Mouse (Mus musculus) embryonic facial prominence, embryonic 15.5 days (tissue): ENCODE measurements around the gene Cxcr4. TPM values are rescaled to one million over a fixed set of nuclear protein-coding genes. Genes with fewer than 3 reads are reported as not detected.

Experiments used
- ATAC-seq: fragments of 200-750 bp; cut with Nextera tagmentation; 2 replicates; pipeline ENCODE4 v1.8.0; 2017; ENCODE audit warnings: low read depth, moderate TSS enrichment; ENCODE audit not compliant: insufficient number of reproducible peaks, low FRiP score, low TSS enrichment
- H3K27ac ChIP-seq: fragments of 300-500 bp; sonication (generic); replicated peaks from 2 replicates; pipeline ENCODE4 v1.5.1; 2015; ENCODE audit warnings: mild to moderate bottlenecking, inconsistent platforms
- H3K27me3 ChIP-seq: fragments of 300-500 bp; sonication (generic); 2 replicates; pipeline ENCODE4 v1.6.1; 2015; ENCODE audit warnings: inconsistent platforms
- H3K36me3 ChIP-seq: fragments of 300-500 bp; sonication (generic); 2 replicates; pipeline ENCODE4 v1.6.1; 2015; ENCODE audit warnings: mild to moderate bottlenecking, inconsistent platforms
- H3K4me1 ChIP-seq: fragments of 300-500 bp; sonication (generic); 2 replicates; pipeline ENCODE4 v1.6.1; 2015; ENCODE audit warnings: inconsistent platforms
- H3K4me2 ChIP-seq: fragments of 300-500 bp; sonication (generic); replicated peaks from 2 replicates; pipeline ENCODE4 v1.6.1; 2015; ENCODE audit warnings: mild to moderate bottlenecking, inconsistent platforms
- H3K4me3 ChIP-seq: fragments of 300-500 bp; sonication (generic); replicated peaks from 2 replicates; pipeline ENCODE4 v1.5.1; 2015; ENCODE audit warnings: mild to moderate bottlenecking, inconsistent platforms
- H3K9ac ChIP-seq: fragments of 300-500 bp; sonication (generic); 2 replicates; pipeline ENCODE4 v1.6.1; 2015; ENCODE audit warnings: inconsistent platforms
- H3K9me3 ChIP-seq: fragments of 300-500 bp; sonication (generic); replicated peaks from 2 replicates; pipeline ENCODE4 v1.6.1; 2016; ENCODE audit warnings: inconsistent platforms
- WGBS: fragments of 180-500 bp; shearing (Covaris S2); methylation state at CpG from one replicate; pipeline ENCODE4 v1.1.7; 2015; 5-methylcytosine and 5-hydroxymethylcytosine counted together
- polyA plus RNA-seq: library from polyadenylated mRNA; unstranded; fragments of >200 nt; fragmentation: Nextera tagmentation; extraction: Ambion mirVana; gene quantifications from 2 replicates; pipeline ENCODE4 v1.2.1, GENCODE M21; 2015

Cxcr4 gene
- 5.8 TPM in 2 replicates for polyA plus RNA-seq

DNA sequence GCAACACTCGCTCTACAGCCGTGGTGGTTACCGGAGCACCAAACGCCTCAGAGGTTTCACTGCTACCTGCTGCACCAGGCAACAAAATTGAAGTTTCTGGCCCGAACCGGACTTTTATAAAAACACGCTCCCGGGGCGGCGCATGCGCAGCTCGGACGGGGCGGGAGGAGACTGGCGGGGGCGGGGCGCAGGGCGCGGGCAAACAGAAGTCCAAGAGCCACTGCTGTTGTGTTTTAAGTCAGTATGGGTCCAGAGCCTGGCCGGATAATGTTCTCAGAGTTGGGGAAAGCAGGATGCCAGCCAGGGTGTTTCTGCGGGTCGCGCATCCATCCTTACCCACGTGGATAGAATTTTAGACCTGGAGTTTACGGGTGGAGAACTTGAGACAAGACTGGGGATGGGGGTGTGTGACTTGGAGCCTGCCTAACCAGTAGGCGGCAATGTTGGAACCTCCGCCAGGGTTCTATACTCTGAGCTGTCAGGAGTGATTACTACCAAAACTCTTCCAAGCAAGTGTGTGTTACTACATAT lies at the start of gene Cxcr4:
Gene Cxcr4, minus strand, starts transcription at position 83 of the 531 bp plus-strand sequence.
- peak; percentile 81 for ATAC-seq
- Histone ChIP-seq H3K9me3 (no peaks in the 10 kb centered on the region), H3K4me3 (peak within 1 kb of the TSS; percentile 58), H3K4me2 (peak within 1 kb of the TSS; percentile 88), H3K27me3 (peaks cover 14% of the 10 kb centered on the region), H3K27ac (peak within 1 kb of the TSS; percentile 72), H3K4me1 (peaks cover 36% of the 10 kb centered on the region), H3K36me3 (no peaks in the 10 kb centered on the region), H3K9ac (peak within 1 kb of the TSS; percentile 42)
- WGBS: under 1% methylated on average over 27 of the region's 27 CpGs

DNA sequence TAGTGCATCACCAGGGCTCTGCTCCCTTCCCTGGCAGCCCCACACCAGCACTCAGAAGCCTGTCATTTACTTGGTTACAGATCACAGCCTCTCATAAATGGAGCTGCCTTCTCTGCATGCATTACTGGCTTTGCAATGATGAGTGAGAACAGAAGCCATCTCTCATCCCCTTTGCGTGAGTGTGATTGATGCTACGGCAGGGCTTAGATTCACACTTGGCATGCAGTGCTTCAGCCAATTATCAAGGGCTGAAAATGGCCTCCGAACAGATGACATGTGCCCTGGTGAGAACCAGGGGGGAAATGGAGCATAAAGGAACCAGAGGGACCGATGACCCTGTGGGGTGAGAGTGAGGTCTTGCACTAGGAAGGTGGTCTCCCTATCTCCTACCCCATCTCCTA lies 47.6 kb upstream of the Cxcr4 start:
- 64% methylated on average over 4 of the region's 4 CpGs for WGBS
- Histone ChIP-seq H3K36me3 (no peaks in the 10 kb centered on the region), H3K27ac (no peak overlapping the region), H3K9me3 (no peaks in the 10 kb centered on the region), H3K4me2 (no peak overlapping the region), H3K4me1 (no peaks in the 10 kb centered on the region), H3K27me3 (no peaks in the 10 kb centered on the region), H3K9ac (no peak overlapping the region), H3K4me3 (no peak overlapping the region)
- no peak for ATAC-seq

DNA sequence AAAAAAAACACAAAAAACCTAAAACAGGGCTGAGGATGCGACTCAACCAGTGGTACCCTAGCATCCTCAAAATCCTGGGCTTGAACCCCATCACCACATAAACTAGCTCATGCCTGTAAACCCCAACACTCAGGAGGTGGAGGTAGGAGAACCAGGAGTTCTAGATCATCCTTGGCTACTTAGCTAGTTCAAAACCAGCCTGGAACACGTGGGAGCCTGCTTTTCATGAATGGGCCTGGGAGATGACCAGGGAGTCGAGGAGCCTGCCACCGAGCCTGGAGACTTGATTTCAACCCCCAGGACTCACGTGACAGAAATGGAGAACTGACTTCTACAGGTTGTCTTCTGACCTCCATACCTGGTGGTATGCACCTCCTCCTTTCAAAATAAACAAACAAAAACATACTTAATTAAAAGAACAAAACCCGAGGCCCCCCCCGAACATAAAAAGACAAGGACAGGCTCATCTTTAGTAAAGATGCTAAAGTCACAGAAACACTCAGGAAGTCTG lies 45.2 kb upstream of the Cxcr4 start:
- H3K27me3 ChIP-seq: no peaks in the 10 kb centered on the region
- no peaks in the 10 kb centered on the region for H3K36me3 ChIP-seq
- no peaks in the 10 kb centered on the region for H3K9me3 ChIP-seq
- no peak overlapping the region for H3K4me2 ChIP-seq
- H3K4me3 ChIP-seq: no peak overlapping the region
- no peak overlapping the region for H3K27ac ChIP-seq
- ATAC-seq: no peak
- H3K4me1 ChIP-seq: no peaks in the 10 kb centered on the region
- H3K9ac ChIP-seq: no peak overlapping the region
- WGBS: 83% methylated on average over 7 of the region's 7 CpGs

DNA sequence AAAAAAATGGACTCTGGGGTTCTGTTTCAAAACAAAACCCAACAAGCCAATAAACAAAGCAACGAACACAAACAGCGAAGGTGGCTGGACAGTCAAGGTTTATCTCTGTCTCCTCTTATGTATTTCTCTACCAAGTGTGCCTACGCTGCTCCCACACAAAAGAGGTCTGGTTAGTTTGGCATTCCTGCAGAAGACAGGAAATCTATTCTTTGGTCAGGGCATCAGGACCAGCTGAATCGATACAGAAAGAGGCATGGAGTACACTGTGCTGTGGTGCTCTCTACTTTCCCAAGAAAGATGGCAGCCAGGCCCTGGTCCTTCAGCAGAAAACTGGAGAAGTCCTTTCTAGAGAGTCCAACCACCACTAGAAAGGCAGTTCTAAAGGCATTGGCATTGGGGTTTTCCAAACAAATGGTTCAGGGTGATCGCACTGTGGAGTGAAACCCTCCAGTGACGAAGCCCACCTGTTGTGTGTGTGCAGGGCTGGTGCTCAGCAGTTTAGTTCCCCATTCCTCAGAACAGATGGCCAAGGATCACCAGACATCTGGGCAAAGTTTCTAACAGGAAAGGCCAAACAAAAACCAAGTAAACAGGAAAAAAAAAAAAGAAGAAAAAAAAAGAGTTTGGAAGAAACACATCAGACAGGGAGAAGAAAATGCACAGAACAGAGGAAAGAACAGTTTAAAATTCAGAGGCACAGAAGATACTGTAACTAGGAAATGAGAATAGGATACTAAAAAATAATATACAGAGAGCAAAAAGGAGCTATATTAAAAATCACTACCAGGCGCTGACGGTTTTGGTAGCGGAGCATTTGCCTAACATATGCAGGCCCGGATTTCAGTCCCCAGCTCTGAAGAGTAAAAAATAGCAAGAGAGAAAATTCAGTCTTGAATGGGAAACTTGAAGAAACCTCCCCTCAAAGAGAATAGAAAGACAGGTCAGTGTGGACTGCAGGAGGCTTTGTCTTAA lies 44.5 kb upstream of the Cxcr4 start:
- no peak overlapping the region for H3K4me2 ChIP-seq
- no peak for ATAC-seq
- H3K4me1 ChIP-seq: no peaks in the 10 kb centered on the region
- H3K9me3 ChIP-seq: no peaks in the 10 kb centered on the region
- H3K4me3 ChIP-seq: no peak overlapping the region
- no peaks in the 10 kb centered on the region for H3K36me3 ChIP-seq
- 73% methylated on average over 10 of the region's 10 CpGs for WGBS
- no peaks in the 10 kb centered on the region for H3K27me3 ChIP-seq
- no peak overlapping the region for H3K9ac ChIP-seq
- no peak overlapping the region for H3K27ac ChIP-seq

DNA sequence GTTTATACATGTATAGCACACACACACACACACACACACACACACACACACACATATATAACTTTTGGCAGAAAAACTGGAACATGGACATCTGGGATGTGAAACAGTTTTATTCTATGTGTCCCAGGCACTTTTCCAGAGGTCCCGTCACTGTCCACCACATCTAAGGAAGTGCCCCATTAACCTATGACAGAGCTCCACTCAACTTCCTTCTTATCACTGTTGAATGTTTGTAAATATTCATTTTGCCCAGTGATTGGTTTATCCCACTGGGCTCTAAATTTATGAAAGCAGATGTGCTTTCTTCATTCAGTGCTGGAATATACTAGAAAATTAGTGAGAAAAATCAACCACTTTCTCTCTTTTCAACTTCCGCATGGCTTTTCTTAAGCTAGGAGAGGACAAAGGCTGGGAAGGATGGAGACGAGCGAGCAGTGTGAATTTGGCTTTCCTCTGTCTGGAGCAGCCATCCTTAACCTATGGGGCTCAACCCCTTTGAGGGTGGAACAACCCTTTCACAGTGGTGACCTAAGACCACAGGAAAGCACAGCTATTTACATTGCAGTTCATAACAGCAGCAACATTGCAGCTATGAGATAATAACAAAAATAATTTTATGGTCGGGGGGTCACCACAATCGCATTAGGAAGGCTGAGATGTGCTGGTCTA lies 41.8 kb upstream of the Cxcr4 start:
- Histone ChIP-seq H3K9ac (no peak overlapping the region), H3K36me3 (no peaks in the 10 kb centered on the region), H3K9me3 (no peaks in the 10 kb centered on the region), H3K4me2 (no peak overlapping the region), H3K27ac (no peak overlapping the region), H3K4me3 (no peak overlapping the region), H3K27me3 (no peaks in the 10 kb centered on the region), H3K4me1 (no peaks in the 10 kb centered on the region)
- no peak for ATAC-seq
- WGBS: 83% methylated on average over 6 of the region's 6 CpGs

DNA sequence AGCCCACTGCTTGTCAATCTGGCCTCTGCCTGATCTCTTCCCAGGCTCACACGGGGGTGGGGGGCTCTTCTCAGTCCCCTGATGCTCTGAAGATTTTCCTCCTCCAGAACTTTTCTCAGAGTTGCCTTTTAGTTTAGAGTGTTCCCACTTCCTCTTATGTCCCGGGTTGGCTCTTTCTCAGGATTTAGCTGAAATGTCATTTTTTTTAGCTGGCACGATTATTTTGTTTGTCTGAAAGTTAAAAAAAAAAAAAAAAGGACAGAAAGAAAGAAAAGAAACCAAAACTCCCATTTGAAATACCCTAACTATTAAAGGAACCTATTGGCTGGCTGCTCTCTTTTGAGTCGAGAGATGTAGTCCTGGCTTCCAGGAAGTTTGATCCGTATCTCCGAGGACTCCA lies 40.4 kb upstream of the Cxcr4 start:
- H3K27ac ChIP-seq: no peak overlapping the region
- no peak overlapping the region for H3K4me3 ChIP-seq
- H3K4me2 ChIP-seq: no peak overlapping the region
- H3K36me3 ChIP-seq: no peaks in the 10 kb centered on the region
- H3K9me3 ChIP-seq: no peaks in the 10 kb centered on the region
- H3K9ac ChIP-seq: no peak overlapping the region
- H3K27me3 ChIP-seq: no peaks in the 10 kb centered on the region
- no peaks in the 10 kb centered on the region for H3K4me1 ChIP-seq
- WGBS: 62% methylated on average over 6 of the region's 6 CpGs
- no peak for ATAC-seq

DNA sequence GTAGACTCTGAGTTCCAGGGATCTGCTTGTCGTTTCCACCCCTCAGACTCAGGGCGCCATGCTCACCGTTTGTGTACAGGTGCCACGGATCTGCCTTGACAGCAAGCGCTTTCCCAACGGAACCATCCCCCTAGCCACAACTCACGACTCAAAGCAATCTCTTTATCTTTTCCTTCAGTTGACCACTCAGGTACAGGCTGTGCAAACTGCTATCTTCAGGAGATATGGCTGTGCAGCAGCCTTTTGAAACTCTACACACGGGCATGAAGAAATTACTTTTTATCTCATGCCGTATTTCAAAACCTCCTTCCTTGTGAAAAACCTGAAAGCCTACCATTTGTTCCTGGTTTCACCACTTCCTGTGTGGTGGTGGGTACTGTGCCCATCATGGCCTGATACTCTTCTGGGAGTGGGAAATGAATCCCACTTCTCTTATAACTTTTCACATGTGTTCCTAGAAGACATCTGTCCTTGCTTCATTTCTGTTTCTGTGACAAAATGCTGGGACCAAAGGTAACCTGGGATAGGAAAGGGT lies 34.1 kb upstream of the Cxcr4 start:
- H3K27ac ChIP-seq: no peak overlapping the region
- no peaks in the 10 kb centered on the region for H3K36me3 ChIP-seq
- no peaks in the 10 kb centered on the region for H3K27me3 ChIP-seq
- no peak overlapping the region for H3K9ac ChIP-seq
- no peaks in the 10 kb centered on the region for H3K9me3 ChIP-seq
- no peak overlapping the region for H3K4me3 ChIP-seq
- no peak overlapping the region for H3K4me2 ChIP-seq
- WGBS: 80% methylated on average over 9 of the region's 9 CpGs
- peaks cover 15% of the 10 kb centered on the region; the same call in 1 of the 2 replicates for H3K4me1 ChIP-seq
- no peak for ATAC-seq

DNA sequence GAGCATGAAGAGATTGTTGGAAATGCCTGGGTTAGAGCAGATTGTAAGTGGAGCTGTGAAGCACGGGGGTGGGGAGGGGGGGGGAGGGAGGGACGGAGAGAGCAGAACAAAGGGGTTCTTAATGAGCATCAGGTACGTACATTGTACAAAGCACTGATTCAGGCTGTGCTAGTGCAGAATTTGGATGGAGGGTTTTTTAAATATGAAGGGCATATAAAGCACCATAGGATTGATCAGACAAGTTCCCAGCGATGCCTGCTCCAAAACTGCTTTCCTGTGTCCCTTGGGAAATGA lies 31.4 kb upstream of the Cxcr4 start:
- Histone ChIP-seq H3K9ac (no peak overlapping the region), H3K4me2 (no peak overlapping the region), H3K27ac (no peak overlapping the region), H3K36me3 (no peaks in the 10 kb centered on the region), H3K9me3 (no peaks in the 10 kb centered on the region), H3K4me3 (no peak overlapping the region), H3K27me3 (no peaks in the 10 kb centered on the region), H3K4me1 (peaks cover 15% of the 10 kb centered on the region; the same call in 1 of the 2 replicates)
- 30% methylated on average over 4 of the region's 4 CpGs for WGBS
- no peak for ATAC-seq

DNA sequence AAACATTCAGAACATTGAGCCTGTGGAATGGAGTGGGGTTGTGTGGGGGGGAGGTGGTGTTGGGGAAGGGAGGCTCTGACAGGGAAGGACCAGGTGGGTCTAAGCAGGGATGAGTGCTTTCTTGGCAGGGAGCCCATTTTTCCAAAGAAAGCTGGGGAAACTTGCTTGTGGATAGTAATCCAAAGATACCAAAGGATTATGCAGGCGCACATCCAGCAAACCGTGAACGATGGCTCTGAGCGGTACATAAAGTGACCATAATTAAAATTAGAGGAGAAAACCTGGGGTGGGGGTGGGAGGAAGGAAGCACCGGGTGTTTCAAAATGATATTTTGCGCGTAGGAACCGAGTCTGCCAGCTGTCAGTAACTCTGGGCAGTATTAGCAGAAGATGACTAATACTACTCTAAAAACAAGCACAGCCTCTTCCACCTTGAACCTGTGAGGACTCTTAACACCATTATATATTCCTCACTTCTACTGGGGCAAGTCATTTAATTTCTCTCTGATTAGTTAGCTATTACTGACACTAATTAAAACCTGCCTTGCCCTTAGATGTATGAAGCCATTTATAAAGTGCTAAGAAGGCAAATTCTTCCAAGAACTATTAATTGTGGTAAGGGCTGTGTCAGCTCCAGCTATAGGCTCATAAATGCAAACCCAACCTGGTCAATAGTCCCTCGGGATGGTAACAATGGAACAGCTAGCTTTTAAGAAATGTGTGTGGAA lies 30.9 kb upstream of the Cxcr4 start:
- Histone ChIP-seq H3K27ac (no peak overlapping the region), H3K4me3 (no peak overlapping the region), H3K4me2 (no peak overlapping the region), H3K36me3 (no peaks in the 10 kb centered on the region), H3K4me1 (peaks cover 15% of the 10 kb centered on the region; the same call in 1 of the 2 replicates), H3K9ac (no peak overlapping the region), H3K9me3 (no peaks in the 10 kb centered on the region), H3K27me3 (no peaks in the 10 kb centered on the region)
- WGBS: 40% methylated on average over 9 of the region's 9 CpGs
- ATAC-seq: 0 out of 2 replicates have a peak, but pooled peaks have one; percentile 36

DNA sequence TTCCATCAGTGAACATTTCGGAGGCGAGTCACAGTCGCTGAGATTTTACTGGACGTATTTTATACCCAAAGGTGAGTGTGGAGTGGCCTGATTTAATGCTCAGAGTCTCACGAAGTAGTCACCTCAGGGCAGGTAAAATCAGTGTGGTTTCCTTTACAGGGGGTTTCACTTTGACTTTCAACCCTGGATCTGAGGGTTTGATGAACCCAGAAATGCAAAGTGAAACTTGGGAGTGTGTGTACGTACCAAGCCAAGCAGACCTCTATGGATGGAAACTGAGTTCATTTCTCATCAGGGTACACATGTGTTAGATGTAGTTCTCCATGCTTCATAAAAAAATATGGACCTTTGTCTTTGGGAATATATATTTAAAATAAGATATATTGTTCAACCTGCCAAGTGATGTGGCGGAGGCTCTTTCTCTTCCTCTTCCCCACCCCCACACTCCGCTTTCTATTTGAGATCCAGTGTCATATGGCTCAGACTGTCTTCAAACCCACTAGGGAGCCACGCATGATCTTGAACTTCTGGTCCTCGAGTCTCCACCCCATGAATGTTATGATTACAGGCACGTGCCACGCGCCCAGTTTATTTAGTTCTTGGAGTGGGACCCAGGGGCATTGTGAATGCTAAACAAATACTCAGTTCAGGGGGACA lies 25.7 kb upstream of the Cxcr4 start:
- Histone ChIP-seq H3K9ac (no peak overlapping the region), H3K27me3 (no peaks in the 10 kb centered on the region), H3K27ac (no peak overlapping the region), H3K9me3 (no peaks in the 10 kb centered on the region), H3K36me3 (no peaks in the 10 kb centered on the region), H3K4me2 (no peak overlapping the region), H3K4me1 (peaks cover 19% of the 10 kb centered on the region), H3K4me3 (no peak overlapping the region)
- ATAC-seq: no peak
- WGBS: 87% methylated on average over 13 of the region's 13 CpGs
